Mouse (Mus musculus): ENCODE results near the gene Ptpa. TPM values are rescaled to one million over a fixed set of nuclear protein-coding genes. Genes with fewer than 3 reads are reported as not detected.

Ptpa gene
- polyA plus RNA-seq, 2 experiments: 74.5 to 142 TPM

DNA sequence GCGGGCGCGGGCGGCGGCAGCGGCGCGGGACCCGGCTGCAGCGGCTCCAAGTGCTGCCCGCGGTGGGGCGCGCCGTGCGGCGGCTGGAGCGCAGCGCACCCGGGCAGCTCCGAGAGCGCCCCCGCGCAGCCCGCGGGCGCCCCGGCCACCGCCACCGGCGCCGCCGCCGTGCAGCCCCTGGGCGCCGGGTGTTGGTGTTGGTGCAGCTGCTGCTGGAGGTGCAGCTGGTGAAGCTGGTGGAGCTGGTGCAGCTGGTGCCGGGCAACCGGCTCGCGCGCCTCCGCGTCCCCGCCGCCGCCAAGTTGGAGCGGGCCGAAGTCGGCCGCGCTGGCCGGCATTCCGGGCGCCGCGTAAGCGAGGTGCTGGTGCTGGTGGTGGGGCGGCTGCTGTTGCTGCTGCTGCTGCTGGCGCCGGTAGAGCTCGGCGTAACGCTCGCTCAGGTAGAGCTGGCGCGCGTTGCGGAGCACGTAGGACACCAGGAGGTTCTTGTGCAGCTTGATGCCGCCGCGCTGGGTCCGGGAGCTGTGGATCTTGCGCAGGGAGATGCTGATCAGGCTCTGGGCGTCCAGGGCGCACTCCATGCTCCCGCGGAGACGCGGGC is 57.7 kb downstream of the Ptpa start:
- Histone ChIP-seq H3K9me3 (ENCODE audit: control insufficient read depth, low read length) (no peaks in the 10 kb centered on the region), H3K36me3 (ENCODE audit: control insufficient read depth, insufficient read depth, low read length) (no peaks in the 10 kb centered on the region), H3K27ac (replicated peaks; ENCODE audit: low read depth, low read length) (peak overlapping the region; percentile 94), H3K4me1 (ENCODE audit: control insufficient read depth, insufficient read depth, low read length) (peaks cover 18% of the 10 kb centered on the region), H3K4me2 (replicated peaks; ENCODE audit: low read depth, low read length, severe bottlenecking) (peak overlapping the region; percentile 99), H3K4me3 (replicated peaks; ENCODE audit: low read length) (peak overlapping the region; percentile 96), H3K9ac (ENCODE audit: low read depth, low read length, severe bottlenecking) (peak overlapping the region; percentile 88), H3K27me3 (ENCODE audit: control insufficient read depth, insufficient read depth, low read length) (no peaks in the 10 kb centered on the region)
- ATAC-seq (ENCODE audit: low FRiP score, low read depth) (peak; percentile 27), DNase-seq (ENCODE audit: low spot score) (peak; percentile 48)
- TF ChIP-seq POLR2A (IDR thresholded peaks at IDR 0.05; ENCODE audit: borderline replicate concordance, extremely low read depth, insufficient read depth, insufficient read length): no peak
- WGBS: 6% methylated on average over 44 of the region's 80 CpGs

DNA sequence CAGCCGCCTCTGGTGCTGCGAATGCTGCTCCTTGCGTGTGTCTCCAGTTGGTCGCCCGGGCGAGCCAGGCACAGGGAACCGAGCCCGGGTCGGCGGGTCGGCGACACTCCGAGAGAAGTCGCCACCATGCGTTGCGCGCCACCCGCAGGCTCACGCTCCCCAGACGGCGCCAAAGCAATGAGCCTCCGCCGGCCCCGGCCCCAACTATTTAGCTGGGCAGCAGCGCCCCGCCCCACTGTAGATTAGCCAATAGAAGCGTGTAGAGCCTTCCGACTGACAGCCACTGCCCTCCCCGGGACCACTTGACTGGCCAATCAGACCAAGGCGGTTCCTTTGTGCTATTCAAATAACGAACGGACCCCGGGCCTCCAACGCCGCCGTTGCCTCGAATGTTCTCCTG is 58.2 kb downstream of the Ptpa start, which contains the start of gene Ier5l:
Ier5l (minus strand) TSS at position 181 of the 400 bp plus-strand sequence.
- Histone ChIP-seq H3K9ac (ENCODE audit: low read depth, low read length, severe bottlenecking) (peak within 1 kb of the TSS; percentile 88), H3K4me2 (replicated peaks; ENCODE audit: low read depth, low read length, severe bottlenecking) (peak within 1 kb of the TSS; percentile 99), H3K4me1 (ENCODE audit: control insufficient read depth, insufficient read depth, low read length) (peaks cover 17% of the 10 kb centered on the region), H3K9me3 (ENCODE audit: control insufficient read depth, low read length) (no peaks in the 10 kb centered on the region), H3K27ac (replicated peaks; ENCODE audit: low read depth, low read length) (peak within 1 kb of the TSS; percentile 94), H3K4me3 (replicated peaks; ENCODE audit: low read length) (peak within 1 kb of the TSS; percentile 96), H3K36me3 (ENCODE audit: control insufficient read depth, insufficient read depth, low read length) (no peaks in the 10 kb centered on the region), H3K27me3 (ENCODE audit: control insufficient read depth, insufficient read depth, low read length) (no peaks in the 10 kb centered on the region)
- TF ChIP-seq POLR2A (IDR thresholded peaks at IDR 0.05; ENCODE audit: borderline replicate concordance, extremely low read depth, insufficient read depth, insufficient read length): peak; percentile 98; the same call in 1 of the 2 replicates
- under 1% methylated on average over 28 of the region's 37 CpGs for WGBS
- ATAC-seq (ENCODE audit: low FRiP score, low read depth) (peak; percentile 89), DNase-seq (ENCODE audit: low spot score) (peak; percentile 98)

DNA sequence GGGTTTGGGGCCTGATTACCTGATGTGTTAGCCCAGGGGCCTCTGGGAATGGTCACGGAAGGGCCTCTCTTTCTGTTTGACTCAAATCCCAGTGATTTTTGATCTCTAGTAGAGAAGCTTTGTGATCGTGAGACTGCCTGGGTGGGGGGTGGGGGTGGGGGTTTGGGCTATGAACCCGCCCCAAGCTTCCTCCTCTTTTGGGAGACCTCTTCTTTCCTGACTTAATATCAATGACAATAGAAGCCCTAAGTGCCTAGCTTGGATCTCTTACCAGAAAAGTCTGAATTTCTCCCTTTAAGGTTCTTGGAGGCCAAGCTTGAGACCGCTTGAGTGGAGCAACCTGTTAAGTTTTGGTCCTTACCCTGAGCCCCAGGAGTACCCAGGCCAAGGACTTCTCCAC is 58.9 kb downstream of the Ptpa start:
- Histone ChIP-seq H3K4me2 (replicated peaks; ENCODE audit: low read depth, low read length, severe bottlenecking) (peak overlapping the region; percentile 99), H3K36me3 (ENCODE audit: control insufficient read depth, insufficient read depth, low read length) (no peaks in the 10 kb centered on the region), H3K4me1 (ENCODE audit: control insufficient read depth, insufficient read depth, low read length) (peaks cover 14% of the 10 kb centered on the region), H3K4me3 (replicated peaks; ENCODE audit: low read length) (peak overlapping the region; percentile 96), H3K9me3 (ENCODE audit: control insufficient read depth, low read length) (no peaks in the 10 kb centered on the region), H3K9ac (ENCODE audit: low read depth, low read length, severe bottlenecking) (no peak overlapping the region; the same call in 1 of the 2 replicates), H3K27ac (replicated peaks; ENCODE audit: low read depth, low read length) (no peak overlapping the region), H3K27me3 (ENCODE audit: control insufficient read depth, insufficient read depth, low read length) (no peaks in the 10 kb centered on the region)
- ATAC-seq (ENCODE audit: low FRiP score, low read depth) (no peak), DNase-seq (ENCODE audit: low spot score) (no peak)
- no peak for TF ChIP-seq POLR2A (IDR thresholded peaks at IDR 0.05; ENCODE audit: borderline replicate concordance, extremely low read depth, insufficient read depth, insufficient read length)
- WGBS: 33% methylated on average over 4 of the region's 4 CpGs

DNA sequence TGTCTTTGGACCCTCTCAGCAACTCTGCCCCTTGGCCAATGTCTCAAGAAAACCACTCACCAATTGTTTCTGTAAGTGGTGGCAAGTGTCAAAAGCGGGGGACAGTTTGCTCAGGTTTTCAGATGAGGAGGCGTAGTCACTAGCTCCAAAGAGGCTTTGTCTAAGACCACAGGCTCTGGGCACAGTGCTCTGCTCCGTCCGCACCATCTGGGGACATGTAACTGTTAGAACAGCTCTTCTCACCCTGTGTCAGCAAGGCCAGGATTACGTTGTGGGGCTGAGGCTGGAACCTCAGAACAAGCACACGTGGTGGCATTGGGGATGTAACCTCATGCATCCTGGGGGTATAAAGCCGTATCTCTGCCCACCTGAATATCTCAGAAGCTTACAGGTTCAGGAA is 59.6 kb downstream of the Ptpa start:
- no peak overlapping the region for H3K4me2 ChIP-seq (replicated peaks; ENCODE audit: low read depth, low read length, severe bottlenecking)
- DNase-seq (ENCODE audit: low spot score) (no peak), ATAC-seq (ENCODE audit: low FRiP score, low read depth) (no peak)
- no peak overlapping the region for H3K9ac ChIP-seq (ENCODE audit: low read depth, low read length, severe bottlenecking)
- no peak overlapping the region for H3K4me3 ChIP-seq (replicated peaks; ENCODE audit: low read length)
- no peaks in the 10 kb centered on the region for H3K9me3 ChIP-seq (ENCODE audit: control insufficient read depth, low read length)
- H3K4me1 ChIP-seq (ENCODE audit: control insufficient read depth, insufficient read depth, low read length): peaks cover 14% of the 10 kb centered on the region
- H3K27ac ChIP-seq (replicated peaks; ENCODE audit: low read depth, low read length): no peak overlapping the region
- no peaks in the 10 kb centered on the region for H3K27me3 ChIP-seq (ENCODE audit: control insufficient read depth, insufficient read depth, low read length)
- no peaks in the 10 kb centered on the region for H3K36me3 ChIP-seq (ENCODE audit: control insufficient read depth, insufficient read depth, low read length)
- 90% methylated on average over 7 of the region's 7 CpGs for WGBS
- TF ChIP-seq POLR2A (IDR thresholded peaks at IDR 0.05; ENCODE audit: borderline replicate concordance, extremely low read depth, insufficient read depth, insufficient read length): no peak

DNA sequence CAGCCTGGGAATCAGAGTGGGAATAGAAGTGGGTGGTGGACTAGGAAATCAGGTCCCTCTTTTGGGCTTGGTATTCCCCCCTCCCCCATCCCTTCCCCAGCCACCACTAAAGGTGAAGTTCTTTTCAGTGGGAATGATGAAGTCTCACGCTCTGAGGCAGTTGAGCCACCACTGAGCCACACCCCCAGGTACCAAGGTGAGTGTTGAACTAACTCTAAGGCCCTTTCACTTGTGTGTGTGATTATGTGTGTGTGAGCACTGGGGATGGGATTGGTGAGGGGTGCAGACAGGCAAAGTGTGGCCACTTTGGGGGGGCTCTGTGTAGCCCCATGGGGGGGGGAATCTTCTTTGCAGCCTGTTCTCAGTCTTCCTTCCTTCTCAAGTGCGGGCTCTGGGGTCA is 60.4 kb downstream of the Ptpa start:
- ATAC-seq (ENCODE audit: low FRiP score, low read depth) (no peak), DNase-seq (ENCODE audit: low spot score) (no peak)
- 61% methylated on average over 2 of the region's 2 CpGs for WGBS
- no peaks in the 10 kb centered on the region for H3K27me3 ChIP-seq (ENCODE audit: control insufficient read depth, insufficient read depth, low read length)
- no peak overlapping the region for H3K27ac ChIP-seq (replicated peaks; ENCODE audit: low read depth, low read length)
- H3K4me1 ChIP-seq (ENCODE audit: control insufficient read depth, insufficient read depth, low read length): peaks cover 10% of the 10 kb centered on the region
- no peak overlapping the region for H3K4me3 ChIP-seq (replicated peaks; ENCODE audit: low read length)
- TF ChIP-seq POLR2A (IDR thresholded peaks at IDR 0.05; ENCODE audit: borderline replicate concordance, extremely low read depth, insufficient read depth, insufficient read length): no peak
- H3K36me3 ChIP-seq (ENCODE audit: control insufficient read depth, insufficient read depth, low read length): no peaks in the 10 kb centered on the region
- no peak overlapping the region for H3K9ac ChIP-seq (ENCODE audit: low read depth, low read length, severe bottlenecking)
- H3K4me2 ChIP-seq (replicated peaks; ENCODE audit: low read depth, low read length, severe bottlenecking): no peak overlapping the region
- H3K9me3 ChIP-seq (ENCODE audit: control insufficient read depth, low read length): no peaks in the 10 kb centered on the region

Data from limb, embryonic 14.5 days (tissue).